16 mouse cellular contexts compared by ENCODE assay signal in genomic region chr3:83136413-83136812, GRCm38 (mm10). TPM values are rescaled to one million over a fixed set of nuclear protein-coding genes. Genes with fewer than 3 reads are reported as not detected.
DNase-seq lines count a peak whose midpoint lies in the region; ATAC-seq and TF ChIP-seq lines count a peak whose summit lies in the region.
"Had no signal": no experiment of that assay in that cellular context is flagged by ENCODE, and none has a peak within 500 bp of the region (broad histone marks: within the 10 kb centered on the region; RNA-seq: fewer than 3 reads in every experiment).

No protein-coding gene starts in this region.

- WGBS in heart, embryonic 12.5 days, result 54% methylated on average over 7 of the region's 7 CpGs
- WGBS in kidney, embryonic 14.5 days, result 44% methylated on average over 7 of the region's 7 CpGs

- no peaks in the 10 kb centered on the region for H3K9me3 ChIP-seq in heart, embryonic 12.5 days (replicated peaks)
- H3K9me3 ChIP-seq in kidney, embryonic 14.5 days (ENCODE audit: control insufficient read depth, low read length), result no peaks in the 10 kb centered on the region
- H3K9me3 ChIP-seq: limb, embryonic 12.5 days; midbrain, embryonic 12.5 days had no signal

- TF ChIP-seq CTCF in gastrocnemius, adult 2 months (IDR thresholded peaks at IDR 0.05), result no peak

- peak; percentile 28 for DNase-seq in heart, adult 8-10 months (ENCODE audit: low spot score)
- peak; percentile 38 to 55 for DNase-seq in kidney, postnatal 4 days
- peak; percentile 53 for DNase-seq in gastrocnemius, adult 2 months
- peak; percentile 33 for DNase-seq in lung, postnatal 14 days
- DNase-seq: adrenal gland, postnatal 36 days; cerebellum, adult 2 months; forebrain, postnatal 0 days; kidney, adult 18-20 months; right cerebral cortex, adult 18-20 months; thymus, adult 18-20 months had no signal

- peaks cover 9% of the 10 kb centered on the region for H3K27me3 ChIP-seq in heart, embryonic 12.5 days (replicated peaks)
- no peaks in the 10 kb centered on the region; the same call in 1 of the 2 replicates for H3K27me3 ChIP-seq in kidney, embryonic 14.5 days (ENCODE audit: control insufficient read depth, insufficient read depth, low read length)
- H3K27me3 ChIP-seq: midbrain, embryonic 12.5 days had no signal

- H3K36me3 ChIP-seq in heart, embryonic 12.5 days, result no peaks in the 10 kb centered on the region
- H3K36me3 ChIP-seq in kidney, embryonic 14.5 days (ENCODE audit: control insufficient read depth, insufficient read depth, low read length), result no peaks in the 10 kb centered on the region
- H3K36me3 ChIP-seq: limb, embryonic 12.5 days; midbrain, embryonic 12.5 days had no signal

- H3K9ac ChIP-seq in heart, embryonic 12.5 days, result no peak overlapping the region
- no peak overlapping the region for H3K9ac ChIP-seq in kidney, embryonic 14.5 days (ENCODE audit: low read depth, low read length)
- H3K9ac ChIP-seq: forebrain, postnatal 0 days; limb, embryonic 12.5 days; midbrain, embryonic 12.5 days had no signal

- no peak overlapping the region for H3K4me3 ChIP-seq in heart, embryonic 12.5 days
- H3K4me3 ChIP-seq in kidney, embryonic 14.5 days (ENCODE audit: low read length), result no peak overlapping the region
- H3K4me3 ChIP-seq in gastrocnemius, adult 2 months, result peak overlapping the region; percentile 8; the same call in 1 of the 2 replicates
- H3K4me3 ChIP-seq: limb, embryonic 12.5 days; midbrain, embryonic 12.5 days had no signal

- no peak overlapping the region for H3K27ac ChIP-seq in heart, embryonic 12.5 days (ENCODE audit: poor library complexity, severe bottlenecking)
- H3K27ac ChIP-seq in kidney, embryonic 14.5 days (ENCODE audit: low read depth, low read length), result no peak overlapping the region
- H3K27ac ChIP-seq in gastrocnemius, adult 2 months, result peak overlapping the region; percentile 28
- H3K27ac ChIP-seq: limb, embryonic 12.5 days; midbrain, embryonic 12.5 days had no signal

- H3K4me1 ChIP-seq in heart, embryonic 12.5 days (replicated peaks), result peaks cover 9% of the 10 kb centered on the region
- no peaks in the 10 kb centered on the region for H3K4me1 ChIP-seq in kidney, embryonic 14.5 days (ENCODE audit: control insufficient read depth, insufficient read depth, low read length)
- H3K4me1 ChIP-seq: midbrain, embryonic 12.5 days had no signal

- intact Hi-C loops in gastrocnemius, adult 2 months (cut with DNase I), result no loop called here

- ATAC-seq in heart, embryonic 12.5 days (ENCODE audit: insufficient number of reproducible peaks, low FRiP score), result no peak
- ATAC-seq in kidney, embryonic 14.5 days (ENCODE audit: low FRiP score, low TSS enrichment), result no peak
- no peak for ATAC-seq in megakaryocyte progenitor cell, adult 5-6 weeks (replicated peaks; ENCODE audit: poor library complexity)
- ATAC-seq: forebrain, postnatal 0 days had no signal

- H3K4me2 ChIP-seq in heart, embryonic 12.5 days, result no peak overlapping the region
- H3K4me2 ChIP-seq in kidney, embryonic 14.5 days (replicated peaks; ENCODE audit: low read depth, low read length), result no peak overlapping the region
- H3K4me2 ChIP-seq: limb, embryonic 12.5 days; midbrain, embryonic 12.5 days had no signal

RNA-seq across cellular contexts. Expression of gene Dchs2, which starts 8.7 kb away (rescaled TPM):
- under 1 TPM; 0.78 to 0.87 (median 0.81) TPM for total RNA-seq in heart, adult 8-10 months (2022)
- 0.11 and 0.15 TPM in 2 replicates for polyA plus RNA-seq in heart, embryonic 12.5 days (2016; fragmentation: Nextera tagmentation; extraction: Ambion mirVana)
- polyA plus RNA-seq in kidney, embryonic 14.5 days (2014; fragmentation: Nextera tagmentation; extraction: Ambion mirVana), result 0.17 and 0.28 TPM in 2 replicates
- total RNA-seq in gastrocnemius, adult 2 months (2021), result 1 to 10 TPM in 1 of 2 experiments, under 1 TPM in 1; 0.51 to 1.6 TPM
- total RNA-seq in megakaryocyte progenitor cell, adult 5-6 weeks (2015), result not detected in 2 replicates
- total RNA-seq in megakaryocyte progenitor cell, adult 5-6 weeks (2017), result not detected in 2 replicates
- total RNA-seq: MEL had no signal
